Mouse (Mus musculus): Measurements from ENCODE around the gene Sept9.

GRCm38 (mm10) chr11:117343800-117344199 lies 144.3 kb downstream of the Sept9 start:
- TF ChIP-seq CTCF (IDR thresholded peaks at IDR 0.05) (no peak), EP300 (IDR thresholded peaks at IDR 0.05) (no peak)
